Mouse (Mus musculus): Measurements from ENCODE around the gene Cyth1. TPM values are rescaled to one million over a fixed set of nuclear protein-coding genes. Genes with fewer than 3 reads are reported as not detected.

The Cyth1 gene
- polyA plus RNA-seq, 1 experiment, result 4.5 TPM

DNA sequence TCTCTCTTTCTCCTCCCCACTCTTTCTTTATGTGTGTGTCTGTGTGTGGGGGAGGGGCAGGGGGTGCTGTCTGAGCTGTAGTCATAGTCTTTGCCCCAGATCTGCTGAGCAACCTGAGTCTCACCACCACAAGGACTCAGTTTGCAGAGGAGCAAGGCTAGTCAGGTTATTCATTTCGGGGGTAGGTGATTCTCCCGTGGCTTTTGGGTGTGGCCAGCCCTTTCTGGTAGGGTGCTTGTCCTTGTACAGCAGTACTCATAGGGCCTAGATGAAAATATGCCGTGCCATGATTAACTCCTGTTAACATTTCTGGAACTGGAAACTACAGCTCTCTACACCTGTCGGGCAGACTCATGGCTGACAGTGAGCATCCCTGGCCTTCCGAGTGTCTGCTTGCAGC lies 81.8 kb downstream of the Cyth1 start:
- no peak for TF ChIP-seq GATA1 (IDR thresholded peaks at IDR 0.05; ENCODE audit: low read length)

DNA sequence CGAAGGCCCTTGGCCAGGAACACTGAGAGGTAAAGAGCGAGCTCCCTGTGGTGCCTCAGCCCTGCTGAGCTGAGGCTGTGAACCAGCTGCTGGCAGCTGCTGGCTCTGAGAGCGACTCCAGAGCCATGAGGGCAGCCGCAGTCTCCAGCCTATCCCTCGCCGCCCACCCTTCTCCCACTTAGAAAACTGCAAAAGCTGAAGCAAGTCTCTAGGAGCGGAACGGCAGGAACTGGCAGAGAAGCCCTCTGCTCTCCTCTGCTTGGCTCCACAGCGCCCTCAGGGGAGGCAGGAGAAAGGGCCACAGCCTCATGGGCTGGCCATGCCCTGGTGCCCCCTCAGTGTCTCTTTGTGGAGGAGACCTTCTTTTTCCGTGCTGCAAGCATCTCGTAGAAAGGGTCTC lies 82.7 kb downstream of the Cyth1 start:
- TF ChIP-seq GATA1 (IDR thresholded peaks at IDR 0.05; ENCODE audit: low read length), result no peak

DNA sequence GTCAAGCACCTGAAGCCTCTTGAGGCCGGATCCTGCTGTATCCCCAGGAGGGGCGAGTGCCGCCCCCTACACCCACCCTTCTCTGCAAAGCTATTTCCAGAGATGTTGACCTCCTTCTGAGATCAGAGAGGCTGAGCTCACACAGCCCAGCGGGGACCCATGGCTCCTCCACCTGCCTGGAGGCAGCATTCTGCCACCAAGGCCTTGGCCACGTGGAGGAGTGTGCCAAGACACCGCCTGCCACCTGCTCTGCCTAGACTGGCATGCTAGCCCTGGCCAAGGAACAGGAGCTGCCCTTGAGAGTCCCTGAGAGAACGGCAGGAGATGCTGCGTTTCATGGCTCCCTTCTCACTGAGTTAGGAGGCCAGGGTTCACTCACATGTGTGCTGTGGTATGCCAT lies 83.8 kb downstream of the Cyth1 start:
- no peak for TF ChIP-seq GATA1 (IDR thresholded peaks at IDR 0.05; ENCODE audit: low read length)

DNA sequence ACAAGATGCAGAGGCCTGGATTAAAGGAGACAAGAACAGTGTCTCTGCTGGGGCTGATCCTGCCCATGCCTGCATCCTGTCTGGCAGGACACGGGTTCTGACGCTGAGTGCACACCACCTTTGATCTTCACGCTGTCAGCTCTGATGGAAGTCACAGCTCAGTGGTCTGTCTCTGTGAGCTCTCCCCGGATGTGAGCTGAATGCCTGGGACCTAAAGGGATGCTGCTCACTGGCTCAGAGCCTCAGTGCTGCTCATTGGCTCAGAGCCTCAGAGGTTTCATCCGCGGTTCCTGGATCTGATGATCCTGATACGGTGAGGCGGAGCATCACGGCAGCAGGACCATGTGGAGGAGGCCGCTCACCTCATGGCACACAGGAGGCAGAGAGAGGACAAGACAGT lies 86.1 kb downstream of the Cyth1 start:
- TF ChIP-seq GATA1 (IDR thresholded peaks at IDR 0.05; ENCODE audit: low read length), result no peak

DNA sequence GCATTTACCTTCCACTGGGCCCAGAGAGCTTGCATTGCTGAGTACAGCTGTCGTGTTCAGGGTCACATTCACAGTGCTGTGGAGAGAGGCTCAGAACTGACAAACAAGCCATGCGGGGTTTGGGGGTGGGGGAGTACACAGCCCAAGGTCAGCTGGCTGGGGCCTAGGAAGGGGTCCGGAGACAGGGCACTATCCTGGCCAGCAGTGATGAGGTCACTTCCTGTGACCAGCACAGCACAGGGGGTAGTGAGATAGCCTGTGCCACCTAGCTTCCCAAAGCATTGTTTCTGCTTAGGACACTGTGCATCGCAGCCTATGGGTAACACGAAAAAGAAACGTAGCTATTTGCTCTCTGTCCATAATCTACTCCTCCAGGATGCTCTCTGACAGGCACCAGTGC lies 87.2 kb downstream of the Cyth1 start:
- no peak for TF ChIP-seq GATA1 (IDR thresholded peaks at IDR 0.05; ENCODE audit: low read length)

DNA sequence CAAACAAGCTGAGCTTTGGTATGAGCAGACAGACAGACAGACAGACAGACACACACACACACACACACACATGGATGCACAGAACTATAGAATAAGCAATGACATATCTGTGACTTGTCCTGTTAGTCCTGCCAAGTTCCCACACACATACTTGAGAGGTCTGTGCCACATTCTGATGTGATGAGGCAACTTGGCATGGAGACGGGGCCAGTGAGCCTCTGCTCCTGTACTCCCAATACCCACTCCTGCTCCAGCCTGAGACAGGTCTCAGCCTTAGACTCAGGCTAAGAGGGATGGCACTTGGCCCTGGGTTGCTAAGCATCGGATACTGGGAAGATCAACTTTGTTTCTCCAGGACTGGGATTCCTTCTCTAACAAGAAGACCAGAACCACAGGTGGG lies 87.6 kb downstream of the Cyth1 start:
- no peak for TF ChIP-seq GATA1 (IDR thresholded peaks at IDR 0.05; ENCODE audit: low read length)

DNA sequence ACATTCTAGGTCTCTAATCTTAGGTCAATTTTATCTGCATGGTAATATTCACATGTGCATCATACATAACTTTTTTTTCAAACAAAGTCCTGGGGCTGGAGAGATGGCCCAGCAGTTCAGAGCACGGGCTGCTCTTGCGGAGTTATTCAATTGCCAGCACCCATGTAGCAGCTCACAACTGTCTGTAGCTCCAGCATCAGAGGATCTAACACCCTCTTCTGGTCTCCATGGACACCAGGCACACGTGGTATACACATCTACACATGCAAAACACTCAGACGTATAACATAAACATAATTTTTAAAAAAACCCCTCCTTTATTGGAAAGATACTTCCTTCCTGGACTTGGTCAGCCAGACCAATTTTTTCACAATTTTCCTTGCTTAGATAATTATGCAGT lies 89.6 kb downstream of the Cyth1 start:
- TF ChIP-seq GATA1 (IDR thresholded peaks at IDR 0.05; ENCODE audit: low read length), result no peak

DNA sequence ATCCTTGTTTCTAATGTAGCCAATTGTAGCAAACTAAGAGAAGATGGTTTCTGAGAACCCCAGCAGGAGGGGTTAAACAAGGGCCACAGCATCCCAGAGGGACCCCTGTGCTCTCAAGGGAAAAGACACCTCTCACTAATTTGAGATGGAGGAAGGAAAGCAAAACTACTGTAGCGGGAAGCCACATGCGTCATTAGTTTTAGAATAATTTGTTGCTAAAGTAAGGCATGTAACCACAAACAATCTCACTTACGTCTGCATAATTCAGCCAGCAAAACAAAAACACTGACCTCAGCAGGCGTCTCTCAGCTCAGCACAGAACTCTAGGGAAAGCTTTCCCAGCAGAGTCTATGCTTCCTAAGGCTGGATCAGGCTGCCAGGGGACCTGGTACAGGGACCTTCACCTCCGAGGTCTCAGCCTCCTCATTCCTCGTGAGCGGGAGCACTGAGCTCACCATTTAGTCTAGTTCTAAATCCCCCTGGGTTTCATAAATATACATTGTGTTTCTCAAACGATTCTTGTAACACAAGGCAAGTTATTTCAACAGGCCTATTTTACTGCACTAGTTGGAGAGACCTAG lies 91.8 kb downstream of the Cyth1 start:
- TF ChIP-seq GATA1 (IDR thresholded peaks at IDR 0.05; ENCODE audit: low read length), result no peak

DNA sequence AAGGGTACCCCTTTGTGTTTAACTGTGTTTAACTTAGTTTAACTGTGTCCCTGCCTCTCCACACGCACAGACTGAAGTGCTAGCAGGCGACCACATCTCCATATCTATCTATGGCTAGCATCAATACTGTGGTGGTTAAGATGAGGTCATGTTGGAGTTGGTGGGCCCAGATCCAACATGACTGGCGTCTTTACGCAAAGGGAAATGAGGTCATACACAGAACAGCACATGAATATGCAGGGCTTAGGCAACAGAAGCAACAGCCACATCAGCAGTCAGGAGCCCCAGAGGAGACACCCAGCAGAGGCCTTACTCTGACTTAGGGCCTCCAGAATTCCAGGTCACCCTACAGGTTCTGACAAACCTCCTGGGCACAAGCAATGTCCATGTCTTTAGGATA lies 95.4 kb downstream of the Cyth1 start:
- TF ChIP-seq GATA1 (IDR thresholded peaks at IDR 0.05; ENCODE audit: low read length), result no peak

DNA sequence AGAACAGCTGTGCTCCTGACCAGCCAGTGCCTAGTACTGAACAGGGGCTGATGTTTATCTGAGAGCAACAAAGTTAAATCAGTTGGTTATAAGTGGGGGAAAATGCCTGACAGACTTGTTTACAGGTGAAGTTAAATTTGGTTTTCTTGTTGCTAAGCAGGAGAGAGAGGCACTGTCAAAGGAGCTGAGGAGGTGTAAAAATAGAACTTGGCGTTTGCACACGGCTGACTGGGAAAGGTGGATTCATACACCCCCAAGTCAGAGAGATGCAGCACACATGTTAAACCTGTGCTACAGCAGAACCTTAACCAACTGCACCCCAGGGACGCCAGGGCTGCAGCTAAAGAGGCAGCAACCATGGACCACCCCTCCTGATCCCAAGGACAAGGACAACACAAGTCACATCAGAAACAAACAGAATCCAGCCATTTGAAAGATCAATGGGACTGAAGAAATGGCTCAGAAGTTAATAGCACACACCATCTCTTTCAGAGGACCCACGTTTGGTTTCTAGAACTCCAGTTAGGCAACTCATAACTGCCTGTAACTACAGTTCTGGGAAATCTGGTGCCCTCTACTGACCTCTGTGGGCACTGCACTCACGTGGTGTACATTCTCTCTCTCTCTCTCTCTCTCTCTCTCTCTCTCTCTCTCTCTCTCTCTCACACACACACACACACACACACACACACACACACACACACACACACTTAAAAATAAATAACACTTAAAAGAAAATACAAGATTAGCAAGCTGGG lies 96.8 kb downstream of the Cyth1 start:
- TF ChIP-seq GATA1 (IDR thresholded peaks at IDR 0.05; ENCODE audit: low read length), result no peak

DNA sequence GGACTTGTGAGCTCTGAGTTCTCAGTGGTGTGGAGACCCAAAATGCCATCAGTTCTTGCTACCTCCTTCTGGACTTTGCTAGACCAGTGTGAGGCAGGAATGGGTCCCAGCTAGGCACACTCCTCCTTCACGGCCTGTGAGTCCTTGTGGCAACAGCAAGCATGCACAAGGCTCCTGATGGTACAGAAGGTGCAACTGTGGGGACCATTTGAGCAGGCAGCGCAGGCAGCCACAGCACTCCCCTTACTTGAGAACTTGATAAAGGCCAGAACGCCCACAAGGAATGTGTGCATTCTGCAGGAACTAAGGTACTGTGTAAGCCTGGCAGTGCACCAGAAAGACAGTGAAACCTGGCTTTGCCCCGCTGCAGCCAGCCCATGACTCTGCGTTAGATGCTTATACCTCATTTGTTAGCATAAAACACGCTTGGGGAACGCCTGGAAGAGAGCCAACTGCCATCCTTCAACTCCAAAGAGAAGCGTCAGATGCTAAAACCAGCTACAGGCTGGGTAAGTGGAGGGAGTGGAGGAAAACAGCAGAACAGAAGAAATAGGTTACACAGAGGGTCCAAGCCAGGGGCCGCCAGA lies 98.2 kb downstream of the Cyth1 start:
- TF ChIP-seq GATA1 (IDR thresholded peaks at IDR 0.05; ENCODE audit: low read length), result no peak

DNA sequence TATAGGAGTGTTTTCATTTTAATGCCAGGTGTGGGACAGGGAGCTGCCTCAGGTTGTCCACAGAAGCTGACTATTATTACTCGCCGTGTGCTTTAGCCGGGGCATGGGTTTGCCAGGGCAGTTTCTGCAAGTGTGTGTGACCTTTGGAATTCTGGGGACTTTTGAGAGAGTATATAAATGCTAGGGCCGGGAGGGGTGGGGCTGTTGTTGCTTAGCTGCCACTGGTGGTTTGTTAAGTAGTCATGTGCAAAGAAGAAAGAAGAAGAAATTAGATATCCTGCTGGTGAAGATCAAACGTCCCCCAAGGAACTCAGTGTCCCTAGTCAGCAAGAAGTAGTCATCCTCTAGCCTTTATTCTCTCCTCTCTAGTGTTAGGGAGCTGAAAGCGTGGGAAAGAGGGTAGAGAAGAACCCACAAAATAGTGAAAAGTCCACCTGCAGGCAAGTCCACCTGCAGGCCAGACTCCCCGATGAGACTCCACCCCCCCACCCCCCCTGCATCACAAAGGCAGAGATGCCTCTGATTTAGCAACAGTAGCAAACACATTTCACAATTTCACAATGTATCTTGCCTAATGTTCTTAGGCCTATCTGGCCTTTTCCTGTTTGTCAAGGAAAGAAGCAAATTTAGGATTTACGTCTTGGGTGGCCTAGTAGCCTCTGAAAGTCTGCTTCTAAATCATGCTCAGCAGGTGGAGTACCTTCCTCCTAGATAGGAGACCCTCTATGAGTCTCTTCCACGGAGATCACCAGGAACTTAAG lies 100.3 kb downstream of the Cyth1 start:
- TF ChIP-seq GATA1 (IDR thresholded peaks at IDR 0.05; ENCODE audit: low read length), result no peak

DNA sequence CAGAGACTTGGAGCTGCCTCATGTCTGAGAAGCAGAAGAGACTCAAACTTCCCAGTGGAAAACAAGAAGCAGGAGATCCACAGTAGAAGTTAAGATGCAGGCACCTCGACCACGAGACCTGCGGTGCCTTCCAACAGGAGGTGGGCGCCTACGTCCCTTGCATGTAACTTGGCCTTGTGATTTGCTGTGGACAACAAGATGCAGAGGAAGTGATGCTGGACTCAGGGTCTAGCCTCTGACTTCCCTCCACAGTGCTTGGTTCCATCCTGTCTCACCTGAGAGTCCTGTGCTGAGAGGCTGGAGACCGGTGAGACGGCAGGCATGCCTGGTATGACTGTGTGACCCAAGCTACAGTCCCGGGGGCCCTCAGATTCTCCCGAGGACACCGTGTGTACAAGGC lies 101.9 kb downstream of the Cyth1 start:
- no peak for TF ChIP-seq GATA1 (IDR thresholded peaks at IDR 0.05; ENCODE audit: low read length)

DNA sequence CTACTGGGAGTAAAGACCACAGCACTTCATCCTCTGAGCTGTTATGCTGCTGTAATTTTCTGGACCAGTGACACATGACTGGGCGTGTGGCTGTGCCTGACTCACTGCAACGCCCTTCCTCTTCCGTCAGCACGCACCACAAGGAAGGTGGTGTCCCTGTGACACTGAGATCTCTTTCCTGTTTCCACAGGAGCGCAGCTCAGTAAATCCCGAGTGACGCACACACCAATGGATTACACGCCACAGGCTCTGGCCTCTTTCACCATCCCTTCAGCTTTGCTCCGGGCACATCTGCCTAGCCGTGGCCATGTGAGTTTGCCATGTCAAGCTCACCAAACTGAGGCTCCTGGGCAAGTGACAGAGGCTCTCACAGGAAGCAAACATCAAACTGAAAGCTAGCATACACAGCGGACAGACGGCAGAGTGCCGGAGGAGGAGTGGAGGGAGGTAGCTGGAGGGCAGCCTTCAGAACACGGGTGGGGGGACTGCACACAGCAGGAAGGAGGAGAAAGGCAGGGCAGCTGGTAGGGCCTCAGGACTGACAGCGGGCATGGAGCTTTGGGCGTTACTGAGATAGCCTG lies 102.5 kb downstream of the Cyth1 start:
- TF ChIP-seq GATA1 (IDR thresholded peaks at IDR 0.05; ENCODE audit: low read length), result no peak

DNA sequence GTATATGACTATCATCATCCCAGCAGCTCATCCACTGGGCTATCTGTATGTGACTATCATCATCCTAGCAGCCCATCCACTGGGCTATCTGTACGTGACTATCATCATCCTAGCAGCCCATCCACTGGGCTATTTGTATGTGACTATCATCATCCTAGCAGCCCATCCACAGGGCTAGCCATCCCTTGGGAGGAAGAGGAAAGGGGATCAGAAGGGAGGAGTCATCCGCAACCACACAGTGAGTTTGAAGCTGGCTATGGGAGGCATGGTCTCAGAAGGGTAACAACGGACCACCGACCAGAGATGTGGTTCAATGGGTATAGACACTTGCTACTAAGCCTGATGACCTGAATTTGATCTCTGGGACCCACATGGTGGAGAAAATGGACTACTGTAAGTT lies 103.3 kb downstream of the Cyth1 start:
- no peak for TF ChIP-seq GATA1 (IDR thresholded peaks at IDR 0.05; ENCODE audit: low read length)

DNA sequence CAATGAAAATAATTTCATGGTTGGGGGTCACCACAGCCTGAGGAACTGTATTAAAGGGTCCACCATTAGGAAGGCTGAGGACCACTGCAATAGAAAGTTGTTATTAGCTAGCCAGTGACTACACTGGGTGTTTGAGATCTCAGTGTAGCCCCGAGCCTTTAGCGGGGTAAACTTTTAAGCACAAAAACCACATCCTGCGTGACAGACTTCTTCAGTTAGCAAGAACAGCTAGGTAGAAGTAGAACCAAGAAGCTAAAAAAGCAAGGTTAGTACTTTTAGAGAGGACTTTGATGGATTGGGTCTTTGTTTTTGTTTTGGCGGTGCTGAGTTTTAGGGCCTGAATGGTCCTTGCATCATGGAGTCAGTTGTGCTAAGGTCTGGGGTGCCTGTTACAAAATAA lies 104.7 kb downstream of the Cyth1 start:
- no peak for TF ChIP-seq GATA1 (IDR thresholded peaks at IDR 0.05; ENCODE audit: low read length)

Measured in G1E-ER4 (cell line).